Mouse (Mus musculus) kidney, embryonic 14.5 days (tissue): ENCODE measurements around the gene Drg1. TPM values are rescaled to one million over a fixed set of nuclear protein-coding genes. Genes with fewer than 3 reads are reported as not detected.

ENCODE experiments used
- ATAC-seq: fragments of 200-750 bp; cut with Nextera tagmentation; 2 replicates; pipeline ENCODE4 v1.8.0; 2017; ENCODE audit warnings: moderate number of reproducible peaks, mild to moderate bottlenecking, moderate TSS enrichment, moderate library complexity; ENCODE audit not compliant: low FRiP score, low TSS enrichment
- H3K27ac ChIP-seq: fragments of 300-500 bp; sonication (generic); 2 replicates; pipeline ENCODE4 v1.5.1; 2014; ENCODE audit warnings: low read depth, mild to moderate bottlenecking, low read length, moderate library complexity, mixed read lengths
- H3K27me3 ChIP-seq: fragments of 300-500 bp; sonication (generic); 2 replicates; pipeline ENCODE4 v1.6.1; 2014; ENCODE audit warnings: mild to moderate bottlenecking, low read length; ENCODE audit not compliant: control insufficient read depth, insufficient read depth
- H3K36me3 ChIP-seq: fragments of 300-500 bp; sonication (generic); 2 replicates; pipeline ENCODE4 v1.6.1; 2014; ENCODE audit warnings: low read length, mixed read lengths; ENCODE audit not compliant: control insufficient read depth, insufficient read depth
- H3K4me1 ChIP-seq: fragments of 300-500 bp; sonication (generic); 2 replicates; pipeline ENCODE4 v1.6.1; 2014; ENCODE audit warnings: low read length, mixed read lengths; ENCODE audit not compliant: control insufficient read depth, insufficient read depth
- H3K4me2 ChIP-seq: fragments of 300-500 bp; sonication (generic); replicated peaks from 2 replicates; pipeline ENCODE4 v1.6.1; 2014; ENCODE audit warnings: low read depth, mild to moderate bottlenecking, low read length
- H3K4me3 ChIP-seq: fragments of 300-500 bp; sonication (generic); 2 replicates; pipeline ENCODE4 v1.5.1; 2014; ENCODE audit warnings: mild to moderate bottlenecking, low read length
- H3K9ac ChIP-seq: fragments of 300-500 bp; sonication (generic); 2 replicates; pipeline ENCODE4 v1.6.1; 2014; ENCODE audit warnings: low read depth, mild to moderate bottlenecking, low read length, moderate library complexity
- H3K9me3 ChIP-seq: fragments of 300-500 bp; sonication (generic); 2 replicates; pipeline ENCODE4 v1.6.1; 2016; ENCODE audit warnings: low read length; ENCODE audit not compliant: control insufficient read depth
- WGBS: fragments of 180-500 bp; shearing (Covaris S2); extraction: QIAGEN DNeasy Blood & Tissue Kit; methylation state at CpG from one replicate; pipeline ENCODE4 v1.1.7; 2014; 5-methylcytosine and 5-hydroxymethylcytosine counted together
- polyA plus RNA-seq: library from polyadenylated mRNA; unstranded; fragments of >200 nt; fragmentation: Nextera tagmentation; extraction: Ambion mirVana; gene quantifications from 2 replicates; pipeline ENCODE4 v1.2.1, GENCODE M21; 2014

Drg1 gene
- polyA plus RNA-seq, 1 experiment from 2014 or later, result 249 TPM

DNA sequence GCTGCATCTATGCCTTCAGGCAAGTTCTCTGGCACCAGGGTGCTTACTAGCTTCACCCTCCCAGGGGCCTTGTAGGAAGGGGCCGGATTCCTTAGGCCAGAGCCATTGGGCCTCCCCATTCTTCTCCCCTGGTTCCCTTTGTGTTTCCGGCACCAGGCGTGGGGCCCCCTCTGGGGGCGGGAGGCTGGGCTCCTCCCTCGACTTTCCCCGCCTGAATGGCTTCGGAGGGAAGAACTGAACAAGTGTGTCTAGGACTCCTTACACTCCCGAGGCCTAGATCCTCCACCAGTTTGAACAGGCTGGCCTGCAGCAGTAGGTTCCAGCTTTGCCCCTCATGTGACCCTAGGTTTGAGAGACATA lies 25.8 kb upstream of the Drg1 start:
- no peaks in the 10 kb centered on the region for H3K9me3 ChIP-seq
- H3K36me3 ChIP-seq, result peaks cover 40% of the 10 kb centered on the region
- peak overlapping the region; percentile 98 for H3K4me2 ChIP-seq
- H3K27me3 ChIP-seq, result no peaks in the 10 kb centered on the region
- 0% methylated on average over 8 of the region's 8 CpGs for WGBS
- H3K4me1 ChIP-seq, result peaks cover 21% of the 10 kb centered on the region
- H3K9ac ChIP-seq, result peak overlapping the region; percentile 97
- H3K4me3 ChIP-seq, result peak overlapping the region; percentile 89
- peak overlapping the region; percentile 100 for H3K27ac ChIP-seq
- peak; percentile 29 for ATAC-seq

DNA sequence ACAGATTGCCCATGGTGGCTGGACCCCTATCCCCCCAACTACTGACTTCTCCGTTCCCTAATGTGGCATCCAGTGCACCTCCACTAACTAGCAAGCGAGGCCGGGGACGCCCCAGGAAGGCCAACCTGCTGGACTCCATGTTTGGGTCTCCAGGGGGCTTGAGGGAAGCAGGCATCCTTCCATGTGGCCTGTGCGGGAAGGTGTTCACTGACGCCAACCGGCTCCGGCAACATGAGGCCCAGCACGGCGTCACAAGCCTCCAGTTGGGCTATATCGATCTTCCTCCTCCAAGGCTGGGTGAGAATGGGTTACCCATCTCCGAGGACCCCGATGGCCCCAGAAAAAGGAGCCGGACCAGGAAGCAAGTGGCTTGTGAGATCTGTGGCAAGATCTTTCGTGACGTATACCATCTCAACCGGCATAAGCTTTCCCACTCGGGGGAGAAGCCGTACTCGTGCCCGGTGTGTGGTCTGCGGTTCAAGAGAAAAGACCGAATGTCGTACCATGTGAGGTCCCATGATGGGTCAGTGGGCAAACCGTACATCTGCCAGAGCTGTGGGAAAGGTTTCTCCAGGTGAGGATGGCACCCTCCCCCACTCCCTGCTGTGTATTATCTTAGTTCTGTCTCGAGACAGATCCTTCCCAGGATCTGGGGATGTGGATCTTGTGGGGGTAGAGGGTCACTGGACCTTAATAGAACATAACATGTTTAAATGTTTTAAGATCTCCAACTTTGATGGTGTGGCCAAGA lies 25.3 kb upstream of the Drg1 start:
- Histone ChIP-seq H3K9me3 (no peaks in the 10 kb centered on the region), H3K27ac (peak overlapping the region; percentile 100), H3K36me3 (peaks cover 34% of the 10 kb centered on the region), H3K4me1 (peaks cover 21% of the 10 kb centered on the region), H3K27me3 (no peaks in the 10 kb centered on the region), H3K4me3 (peak overlapping the region; percentile 89), H3K4me2 (peak overlapping the region; percentile 98), H3K9ac (peak overlapping the region; percentile 97)
- under 1% methylated on average over 26 of the region's 26 CpGs for WGBS
- no peak for ATAC-seq

DNA sequence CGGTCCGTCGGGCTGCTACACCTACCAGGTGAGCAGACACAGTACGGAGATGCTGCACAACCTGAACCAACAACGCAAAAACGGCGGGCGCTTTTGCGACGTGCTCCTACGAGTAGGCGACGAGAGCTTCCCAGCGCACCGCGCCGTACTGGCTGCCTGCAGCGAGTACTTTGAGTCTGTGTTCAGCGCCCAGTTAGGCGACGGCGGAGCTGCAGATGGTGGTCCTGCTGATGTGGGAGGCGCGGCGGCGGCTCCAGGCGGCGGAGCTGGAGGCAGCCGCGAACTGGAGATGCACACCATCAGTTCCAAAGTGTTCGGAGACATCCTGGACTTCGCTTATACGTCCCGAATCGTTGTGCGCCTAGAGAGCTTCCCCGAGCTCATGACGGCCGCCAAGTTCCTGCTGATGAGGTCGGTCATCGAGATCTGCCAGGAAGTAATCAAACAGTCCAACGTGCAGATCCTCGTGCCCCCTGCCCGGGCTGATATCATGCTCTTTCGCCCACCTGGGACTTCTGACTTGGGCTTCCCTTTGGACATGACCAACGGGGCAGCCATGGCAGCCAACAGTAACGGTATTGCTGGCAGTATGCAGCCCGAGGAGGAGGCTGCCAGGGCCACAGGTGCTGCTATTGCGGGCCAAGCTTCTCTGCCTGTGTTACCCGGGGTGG lies 24.6 kb upstream of the Drg1 start:
- Histone ChIP-seq H3K4me1 (peaks cover 21% of the 10 kb centered on the region), H3K36me3 (peaks cover 27% of the 10 kb centered on the region), H3K4me3 (peak overlapping the region; percentile 89), H3K27ac (peak overlapping the region; percentile 100), H3K27me3 (no peaks in the 10 kb centered on the region), H3K4me2 (peak overlapping the region; percentile 98), H3K9ac (peak overlapping the region; percentile 97), H3K9me3 (no peaks in the 10 kb centered on the region)
- ATAC-seq, result no peak
- under 1% methylated on average over 50 of the region's 50 CpGs for WGBS

DNA sequence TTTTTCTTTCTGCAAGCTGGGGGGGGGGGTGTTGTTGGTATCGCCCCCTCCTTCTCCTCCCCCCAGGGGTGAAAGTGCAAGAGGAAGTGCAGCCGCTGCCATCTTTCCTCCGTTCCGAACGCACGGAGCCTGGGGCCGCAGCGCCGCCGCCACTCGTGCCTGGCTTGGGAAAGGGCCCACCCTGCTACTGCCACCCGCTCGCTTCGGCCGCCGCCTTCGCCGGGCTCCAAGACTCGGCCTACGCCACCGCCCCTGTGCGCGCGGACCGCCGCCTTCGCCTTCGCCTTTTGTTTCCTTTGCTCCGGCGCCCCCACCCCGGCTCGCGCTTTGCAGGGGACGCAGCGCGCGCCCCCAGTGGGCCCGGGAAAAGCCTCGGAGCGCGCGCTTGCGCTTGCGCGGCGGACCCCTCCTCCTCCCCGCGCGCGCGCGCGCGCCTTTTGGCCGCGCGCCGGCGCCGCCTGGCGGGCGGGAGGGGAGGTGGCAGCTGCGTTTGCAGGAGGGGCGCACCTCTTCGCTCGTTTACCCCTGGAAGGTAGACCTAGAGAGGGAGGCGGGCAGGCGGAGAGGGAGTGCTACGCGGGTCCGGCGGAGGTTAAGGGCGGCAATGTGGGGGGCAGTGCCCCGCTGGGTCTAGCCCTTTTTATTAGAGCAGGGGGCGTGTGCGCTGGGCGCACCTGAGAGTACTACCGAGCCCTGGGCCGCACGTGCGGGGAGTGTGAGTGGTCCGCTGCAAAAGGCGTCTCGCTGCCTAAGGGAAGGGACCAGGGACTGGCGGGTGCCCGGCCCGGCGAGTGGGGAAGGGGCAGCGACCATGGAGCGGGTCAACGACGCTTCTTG lies 23.8 kb upstream of the Drg1 start:
- H3K27me3 ChIP-seq, result no peaks in the 10 kb centered on the region
- peak overlapping the region; percentile 100 for H3K27ac ChIP-seq
- H3K4me3 ChIP-seq, result peak overlapping the region; percentile 89
- peak overlapping the region; percentile 98 for H3K4me2 ChIP-seq
- H3K36me3 ChIP-seq, result peaks cover 20% of the 10 kb centered on the region
- no peaks in the 10 kb centered on the region for H3K9me3 ChIP-seq
- H3K9ac ChIP-seq, result peak overlapping the region; percentile 97
- WGBS, result under 1% methylated on average over 76 of the region's 92 CpGs
- H3K4me1 ChIP-seq, result peaks cover 21% of the 10 kb centered on the region
- peak; percentile 44 for ATAC-seq

DNA sequence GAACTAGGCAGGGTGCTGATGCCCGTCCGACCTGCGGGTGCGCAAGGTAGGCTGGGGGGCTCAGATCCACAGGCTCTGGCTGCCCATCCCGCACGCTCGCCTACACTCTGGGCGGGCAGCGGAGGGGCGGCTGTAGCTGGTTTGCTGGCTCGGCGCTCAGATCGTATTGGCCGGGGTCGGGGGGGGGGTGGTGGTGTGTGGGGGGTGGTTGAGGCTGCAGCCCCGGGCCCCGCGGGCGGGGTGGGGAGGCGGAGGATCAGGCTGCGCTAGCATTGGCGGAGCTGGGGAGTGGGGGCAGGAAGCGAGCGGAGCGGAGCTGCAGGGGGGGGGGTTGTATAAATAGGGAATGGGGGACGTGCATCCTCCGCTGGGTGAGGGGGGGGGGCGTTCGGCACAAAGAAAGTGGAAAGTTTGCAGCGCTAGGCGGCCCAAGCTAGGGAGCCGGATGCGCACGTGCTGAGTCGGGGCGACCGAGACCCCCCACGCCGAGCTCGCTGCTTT lies 23.1 kb upstream of the Drg1 start:
- no peaks in the 10 kb centered on the region for H3K9me3 ChIP-seq
- H3K4me1 ChIP-seq, result peaks cover 21% of the 10 kb centered on the region
- ATAC-seq, result peak; percentile 85
- WGBS, result 0% methylated on average over 35 of the region's 40 CpGs
- peak overlapping the region; percentile 97 for H3K9ac ChIP-seq
- H3K36me3 ChIP-seq, result peaks cover 14% of the 10 kb centered on the region
- peak overlapping the region; percentile 98 for H3K4me2 ChIP-seq
- H3K4me3 ChIP-seq, result peak overlapping the region; percentile 89
- H3K27me3 ChIP-seq, result no peaks in the 10 kb centered on the region
- H3K27ac ChIP-seq, result peak overlapping the region; percentile 100

DNA sequence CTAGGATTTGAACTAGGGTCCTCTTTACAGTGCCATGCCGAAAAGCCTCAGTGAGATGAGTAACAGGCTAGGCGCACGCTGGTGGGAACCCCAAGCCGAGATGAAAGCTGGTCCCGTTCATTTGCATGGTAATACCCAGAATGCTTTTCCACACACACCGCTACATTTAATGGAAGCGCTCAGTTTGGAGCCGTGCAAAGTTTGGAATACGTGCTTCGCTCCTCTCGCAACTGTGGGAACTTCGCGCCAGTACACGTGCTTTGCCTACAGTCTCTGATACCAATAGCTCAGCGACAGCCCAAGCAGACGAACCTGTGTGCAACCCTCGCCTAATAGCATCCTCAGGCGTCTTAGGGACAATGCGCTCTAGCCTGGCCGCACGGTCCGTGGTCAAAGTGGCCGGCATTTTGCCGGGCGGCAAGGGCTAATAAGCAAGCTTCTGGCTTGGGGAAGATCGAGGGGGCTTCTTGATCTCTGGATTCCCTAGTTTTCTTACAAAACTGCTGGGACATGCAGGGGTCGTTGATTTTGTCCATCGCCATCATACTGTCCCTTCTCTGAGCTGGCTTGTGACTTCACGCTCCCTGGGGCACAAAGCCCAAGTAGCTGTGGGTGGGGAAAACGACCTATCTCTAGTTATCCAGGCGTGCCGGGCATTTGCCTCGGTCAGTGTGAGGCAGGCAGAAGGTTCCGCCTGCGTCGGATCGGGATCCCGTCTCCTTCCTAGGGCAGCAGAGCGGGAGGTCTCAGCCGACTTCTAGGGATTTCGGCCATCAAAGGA lies 22.5 kb upstream of the Drg1 start, which contains the start of gene Patz1:
Patz1 (plus strand) TSS at position 354 of the 781 bp plus-strand sequence.
- Histone ChIP-seq H3K27ac (peak within 1 kb of the TSS; percentile 100), H3K4me2 (peak within 1 kb of the TSS; percentile 98), H3K36me3 (peaks cover 8% of the 10 kb centered on the region), H3K4me3 (peak within 1 kb of the TSS; percentile 89), H3K9me3 (no peaks in the 10 kb centered on the region), H3K9ac (peak within 1 kb of the TSS; percentile 97), H3K4me1 (peaks cover 15% of the 10 kb centered on the region), H3K27me3 (no peaks in the 10 kb centered on the region)
- ATAC-seq, result peak; percentile 49
- under 1% methylated on average over 41 of the region's 41 CpGs for WGBS

DNA sequence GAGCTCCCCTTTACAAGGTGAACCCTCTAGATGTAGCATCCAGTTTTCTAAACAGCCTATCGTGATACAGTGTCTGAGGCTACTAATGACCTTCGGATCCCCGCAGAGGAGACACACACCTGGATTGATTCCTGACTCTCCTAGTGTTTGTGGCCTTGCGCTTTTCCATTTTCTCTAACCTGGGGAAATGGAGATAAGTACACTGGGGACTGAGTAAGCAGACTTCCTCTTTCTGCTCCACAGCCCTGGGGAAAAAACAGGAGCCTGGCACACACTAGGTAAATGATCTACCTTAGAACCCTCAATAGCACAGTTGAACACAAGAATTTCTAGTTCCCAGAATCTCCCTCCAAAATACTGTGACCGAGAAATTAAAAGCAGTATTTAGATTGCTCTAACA lies 21.7 kb upstream of the Drg1 start:
- 55% methylated on average over 5 of the region's 5 CpGs for WGBS
- Histone ChIP-seq H3K9ac (peak overlapping the region; percentile 97; the same call in 1 of the 2 replicates), H3K36me3 (no peaks in the 10 kb centered on the region; the same call in 1 of the 2 replicates), H3K27me3 (no peaks in the 10 kb centered on the region), H3K4me1 (peaks cover 9% of the 10 kb centered on the region), H3K4me3 (peak overlapping the region; percentile 89; the same call in 1 of the 2 replicates), H3K4me2 (peak overlapping the region; percentile 98), H3K9me3 (no peaks in the 10 kb centered on the region), H3K27ac (peak overlapping the region; percentile 100)
- ATAC-seq, result no peak

DNA sequence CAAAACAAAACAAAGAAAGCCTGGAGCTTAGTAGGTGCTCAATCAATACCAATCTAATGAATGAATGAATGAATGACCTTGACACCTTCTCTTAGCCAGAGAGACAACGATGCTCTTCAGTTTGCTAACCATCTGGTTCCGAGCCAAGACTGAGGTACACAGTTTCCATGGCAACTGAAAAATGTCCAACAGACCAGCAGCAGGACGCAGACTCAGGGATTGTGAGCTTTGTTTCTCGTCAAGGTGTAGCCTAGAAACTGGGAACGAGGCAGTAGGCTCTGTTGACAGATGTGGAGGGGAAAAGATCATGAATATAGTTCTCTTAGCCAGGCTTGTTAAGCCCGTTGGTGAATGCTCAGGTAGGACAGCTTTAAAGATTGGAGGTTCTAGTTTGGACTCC lies 20.9 kb upstream of the Drg1 start:
- Histone ChIP-seq H3K4me2 (no peak overlapping the region), H3K4me1 (peaks cover 9% of the 10 kb centered on the region), H3K27ac (peak overlapping the region; percentile 100), H3K9me3 (no peaks in the 10 kb centered on the region), H3K4me3 (no peak overlapping the region), H3K9ac (no peak overlapping the region), H3K36me3 (no peaks in the 10 kb centered on the region), H3K27me3 (no peaks in the 10 kb centered on the region)
- WGBS, result 67% methylated on average over 6 of the region's 6 CpGs
- ATAC-seq, result no peak
